Mouse (Mus musculus) heart, postnatal 0 days (tissue): ENCODE measurements around the gene Kndc1.

Experiments
- CTCF ChIP-seq: IDR thresholded peaks from 2 replicates; pipeline ENCODE4 v1.5.1; 2016; ENCODE audit warnings: antibody characterized with exemption, control low read depth, low read depth
- EP300 ChIP-seq: IDR thresholded peaks from 2 replicates; pipeline ENCODE4 v1.6.1; 2016; ENCODE audit warnings: antibody characterized with exemption, low read depth

DNA sequence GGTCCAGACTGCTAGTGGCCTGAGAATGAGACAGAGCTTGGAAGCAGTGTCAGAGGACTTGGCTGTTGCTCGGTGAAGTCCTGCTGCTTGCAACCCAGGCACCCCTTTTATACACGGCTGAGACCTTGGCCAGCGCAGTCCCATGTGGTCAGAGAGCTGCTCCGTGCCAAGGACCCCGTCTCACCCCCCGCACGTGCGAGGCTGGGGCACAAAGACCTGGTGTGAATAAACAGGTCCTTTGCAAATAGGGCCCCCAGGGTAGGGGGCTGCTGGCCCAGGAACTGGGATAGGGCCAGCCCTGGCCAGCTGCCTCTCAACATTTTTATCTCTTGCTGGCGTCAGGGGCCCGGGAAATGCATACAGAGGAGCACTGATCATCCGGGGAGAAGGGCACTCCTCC, 63.5 kb downstream of the Kndc1 start:
- no peak for TF ChIP-seq CTCF
- TF ChIP-seq EP300 = no peak
